In genomic region chr7:64141301-64142032, GRCm38 (mm10) we compare ENCODE assay signal across 13 mouse cellular contexts. TPM values are rescaled to one million over a fixed set of nuclear protein-coding genes. Genes with fewer than 3 reads are reported as not detected.
DNase-seq lines count a peak whose midpoint lies in the region; ATAC-seq and TF ChIP-seq lines count a peak whose summit lies in the region.
"Had no signal": no experiment of that assay in that cellular context is flagged by ENCODE, and none has a peak within 500 bp of the region (broad histone marks: within the 10 kb centered on the region; RNA-seq: fewer than 3 reads in every experiment).

No protein-coding gene starts in this region.

- peak; percentile 84 for ATAC-seq in common myeloid progenitor, adult 5-6 weeks (replicated peaks; ENCODE audit: low read depth, poor library complexity, severe bottlenecking)
- ATAC-seq in monocyte, adult 5-6 weeks (replicated peaks; ENCODE audit: insufficient number of reproducible peaks, low FRiP score, low TSS enrichment, poor library complexity, severe bottlenecking), result peak; percentile 89
- ATAC-seq: forebrain, embryonic 13.5 days had no signal

- H3K4me1 ChIP-seq in kidney, adult 2 months (ENCODE audit: control insufficient read depth, insufficient read depth, low read length), result no peaks in the 10 kb centered on the region
- H3K4me1 ChIP-seq: forebrain, embryonic 13.5 days; lung, embryonic 15.5 days had no signal

- H3K27me3 ChIP-seq in kidney, adult 2 months (replicated peaks; ENCODE audit: control insufficient read depth, insufficient read depth, low read length), result no peaks in the 10 kb centered on the region
- H3K27me3 ChIP-seq: forebrain, embryonic 13.5 days; lung, embryonic 15.5 days had no signal

- WGBS in kidney, adult 2 months, result 72% methylated on average over 19 of the region's 19 CpGs

- peak; percentile 17 for DNase-seq in kidney, adult 2 months
- DNase-seq in kidney, postnatal 4 days, result no peak
- DNase-seq in B cell, adult 2 months, result peak; percentile 66 to 74
- DNase-seq in cerebellum, adult 11-12 months, result no peak
- DNase-seq in right cerebral cortex, postnatal 10 days (ENCODE audit: low spot score in 2 of 2), result no peak
- DNase-seq in embryo, embryonic 9.5 days (ENCODE audit: extremely low spot score), result no peak
- DNase-seq: adrenal gland, postnatal 10 days; layer of hippocampus, postnatal 36 days had no signal

- H3K27ac ChIP-seq in kidney, adult 2 months (ENCODE audit: insufficient read depth, low read depth, low read length), result no peak overlapping the region
- H3K27ac ChIP-seq: forebrain, embryonic 13.5 days; lung, embryonic 15.5 days had no signal

- H3K36me3 ChIP-seq in kidney, adult 2 months (ENCODE audit: control insufficient read depth, insufficient read depth, low read length), result no peaks in the 10 kb centered on the region
- H3K36me3 ChIP-seq: lung, embryonic 15.5 days had no signal

- TF ChIP-seq CTCF in kidney, adult 2 months (conservative IDR thresholded peaks at IDR 0.05; ENCODE audit: insufficient read depth, insufficient read length, low read depth, low read length), result no peak

- no peak for TF ChIP-seq POLR2A in kidney, adult 2 months (IDR thresholded peaks at IDR 0.05; ENCODE audit: low read depth, low read length)

- no peak overlapping the region for H3K4me3 ChIP-seq in kidney, adult 2 months (ENCODE audit: insufficient read depth, low read depth, low read length)
- H3K4me3 ChIP-seq: forebrain, embryonic 13.5 days; lung, embryonic 15.5 days had no signal

RNA-seq across cellular contexts. Expression of gene Trpm1, which starts 12.2 kb away (rescaled TPM):
- 0.31 and 0.60 TPM in 2 replicates for polyA plus RNA-seq in kidney, adult 2 months (2012; rRNA removed)
- total RNA-seq in common myeloid progenitor, adult 5-6 weeks (2017), result 0.18 TPM in 1 of 2 replicates, not detected in the other
- total RNA-seq in monocyte, adult 5-6 weeks (2017), result not detected in 3 replicates
- total RNA-seq: layer of hippocampus, postnatal 36 days had no signal
- polyA plus RNA-seq: intestine, embryonic 14.5 days; lung, embryonic 15.5 days had no signal

Comparison
In these comparisons a context has a peak if more than half of its experiments do, and no peak if none do; other contexts are left out.
1. DNase-seq: peak in kidney, adult 2 months (single experiment) and B cell, adult 2 months (2 of 2); none in kidney, postnatal 4 days (0 of 2), cerebellum, adult 11-12 months (single experiment), right cerebral cortex, postnatal 10 days (0 of 2) and embryo, embryonic 9.5 days (single experiment).